Mouse (Mus musculus) intestine, embryonic 14.5 days (tissue): ENCODE measurements around the gene Wnt8b. TPM values are rescaled to one million over a fixed set of nuclear protein-coding genes. Genes with fewer than 3 reads are reported as not detected.
A peak's percentile ranks its signal among the peaks of the same experiment; 100 is the strongest.

Experiments
- ATAC-seq: fragments of 200-750 bp; cut with Nextera tagmentation; replicated peaks from 2 replicates; pipeline ENCODE4 v1.8.0; 2017; ENCODE audit warnings: low read depth, moderate number of reproducible peaks, moderate TSS enrichment, moderate library complexity; ENCODE audit not compliant: low FRiP score, low TSS enrichment
- DNase-seq: peaks from one replicate; pipeline ENCODE4 v3.0.0-alpha.2; 2018; ENCODE audit warnings: low spot score
- H3K27ac ChIP-seq: fragments of 300-500 bp; sonication (generic); 2 replicates; pipeline ENCODE4 v1.5.1; 2014; ENCODE audit warnings: low read depth, mild to moderate bottlenecking, control low read depth
- H3K27me3 ChIP-seq: fragments of 300-500 bp; sonication (generic); replicated peaks from 2 replicates; pipeline ENCODE4 v1.6.1; 2014; ENCODE audit warnings: low read length, control low read depth; ENCODE audit not compliant: control insufficient read depth, insufficient read depth
- H3K36me3 ChIP-seq: fragments of 300-500 bp; sonication (generic); 2 replicates; pipeline ENCODE4 v1.6.1; 2014; ENCODE audit warnings: low read length, control low read depth; ENCODE audit not compliant: control insufficient read depth, insufficient read depth
- H3K4me1 ChIP-seq: fragments of 300-500 bp; sonication (generic); replicated peaks from 2 replicates; pipeline ENCODE4 v1.6.1; 2014; ENCODE audit warnings: low read length, control low read depth, mixed read lengths; ENCODE audit not compliant: control insufficient read depth, insufficient read depth
- H3K4me2 ChIP-seq: fragments of 300-500 bp; sonication (generic); 2 replicates; pipeline ENCODE4 v1.6.1; 2014; ENCODE audit warnings: low read length
- H3K4me3 ChIP-seq: fragments of 300-500 bp; sonication (generic); 2 replicates; pipeline ENCODE4 v1.5.1; 2014; ENCODE audit warnings: low read depth, low read length, control low read depth, mixed read lengths
- H3K9ac ChIP-seq: fragments of 300-500 bp; sonication (generic); 2 replicates; pipeline ENCODE4 v1.6.1; 2014; ENCODE audit warnings: mild to moderate bottlenecking, low read length
- H3K9me3 ChIP-seq: fragments of 300-500 bp; sonication (generic); 2 replicates; pipeline ENCODE4 v1.6.1; 2016; ENCODE audit warnings: low read length, control low read depth; ENCODE audit not compliant: control insufficient read depth
- WGBS: fragments of 180-500 bp; shearing (Covaris S2); extraction: QIAGEN DNeasy Blood & Tissue Kit; methylation state at CpG from one replicate; pipeline ENCODE4 v1.1.7; 2014; 5-methylcytosine and 5-hydroxymethylcytosine counted together
- polyA plus RNA-seq: library from polyadenylated mRNA; unstranded; fragments of >200 nt; fragmentation: Nextera tagmentation; extraction: Ambion mirVana; gene quantifications from 2 replicates; pipeline ENCODE4 v1.2.1, GENCODE M21; 2014

Wnt8b gene
- polyA plus RNA-seq, 1 experiment from 2014 or later, result not detected

DNA sequence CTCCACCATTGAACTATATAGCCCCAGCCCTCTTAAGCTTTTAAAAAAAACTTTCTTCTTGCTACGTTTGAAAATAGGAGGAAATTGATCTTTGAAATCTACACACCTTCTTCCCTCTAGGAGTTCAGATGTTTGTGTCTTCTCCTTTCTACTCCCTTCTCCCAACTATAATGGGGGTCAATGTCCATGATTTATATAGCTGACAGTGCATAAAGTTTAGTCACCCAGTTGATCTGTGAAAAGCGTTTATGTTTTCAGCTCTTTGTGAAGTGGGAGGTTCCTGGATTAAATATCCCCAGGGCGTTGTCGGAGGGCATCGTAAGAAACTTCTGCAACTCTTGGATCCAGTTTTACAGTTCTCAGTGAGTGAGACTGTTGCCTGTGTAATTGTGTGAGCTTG lies 7.0 kb downstream of the Wnt8b start:
- DNase-seq (no peak), ATAC-seq (no peak)
- H3K9ac ChIP-seq, result no peak overlapping the region
- no peaks in the 10 kb centered on the region for H3K36me3 ChIP-seq
- no peaks in the 10 kb centered on the region for H3K27me3 ChIP-seq
- no peak overlapping the region for H3K4me3 ChIP-seq
- H3K4me1 ChIP-seq, result no peaks in the 10 kb centered on the region
- no peaks in the 10 kb centered on the region for H3K9me3 ChIP-seq
- H3K27ac ChIP-seq, result no peak overlapping the region
- 46% methylated on average over 5 of the region's 5 CpGs for WGBS
- H3K4me2 ChIP-seq, result no peak overlapping the region

DNA sequence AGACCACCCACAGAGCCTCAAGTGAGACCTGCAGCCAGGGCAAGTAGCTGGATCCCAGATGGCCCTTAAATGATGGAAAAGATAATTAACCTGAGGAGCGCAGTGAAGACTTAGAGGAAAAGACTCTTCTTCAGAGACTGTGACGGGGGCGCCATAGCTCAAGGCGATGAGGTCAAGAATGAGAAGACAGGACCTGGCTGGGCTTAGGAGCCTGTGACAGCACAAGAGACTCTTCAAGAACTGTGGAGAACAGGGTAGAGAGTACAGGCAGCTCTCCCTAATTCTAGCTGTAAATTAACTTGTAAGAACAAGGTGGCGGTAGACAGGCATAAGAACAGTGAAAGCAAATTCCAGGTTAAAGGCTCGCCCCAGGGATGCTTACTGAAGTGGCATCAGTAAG lies 8.7 kb downstream of the Wnt8b start:
- ATAC-seq, result no peak
- Histone ChIP-seq H3K27me3 (no peaks in the 10 kb centered on the region), H3K9ac (no peak overlapping the region), H3K9me3 (no peaks in the 10 kb centered on the region), H3K27ac (no peak overlapping the region), H3K36me3 (no peaks in the 10 kb centered on the region), H3K4me2 (no peak overlapping the region), H3K4me1 (no peaks in the 10 kb centered on the region), H3K4me3 (no peak overlapping the region)
- no peak for DNase-seq
- 60% methylated on average over 6 of the region's 6 CpGs for WGBS

DNA sequence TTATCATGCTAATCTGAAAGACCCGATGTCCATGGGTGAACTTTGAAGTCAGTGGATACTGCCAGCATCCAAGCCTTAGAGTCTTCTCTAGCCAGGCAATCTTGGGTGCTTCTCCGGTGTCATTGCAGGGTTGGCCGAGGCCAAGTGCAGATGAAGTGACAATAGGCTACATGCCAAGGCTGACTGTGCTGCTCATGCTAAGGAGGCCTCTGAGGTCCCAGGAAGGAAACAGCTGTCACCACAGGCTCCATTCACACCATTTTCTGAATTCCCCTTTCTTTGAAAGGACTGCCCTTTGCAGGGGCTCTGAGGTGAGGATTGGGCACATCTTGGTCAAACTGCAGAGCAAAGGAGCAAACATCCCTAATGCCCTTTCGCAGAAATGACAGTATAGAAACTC lies 9.5 kb downstream of the Wnt8b start:
- Histone ChIP-seq H3K4me2 (no peak overlapping the region), H3K36me3 (no peaks in the 10 kb centered on the region), H3K27ac (no peak overlapping the region), H3K4me3 (no peak overlapping the region), H3K9ac (no peak overlapping the region), H3K27me3 (0 out of 2 replicates have a peak, but pooled peaks cover under 1% of the 10 kb centered on the region), H3K4me1 (no peaks in the 10 kb centered on the region), H3K9me3 (no peaks in the 10 kb centered on the region)
- WGBS, result 77% methylated on average over 4 of the region's 4 CpGs
- DNase-seq (no peak), ATAC-seq (no peak)

DNA sequence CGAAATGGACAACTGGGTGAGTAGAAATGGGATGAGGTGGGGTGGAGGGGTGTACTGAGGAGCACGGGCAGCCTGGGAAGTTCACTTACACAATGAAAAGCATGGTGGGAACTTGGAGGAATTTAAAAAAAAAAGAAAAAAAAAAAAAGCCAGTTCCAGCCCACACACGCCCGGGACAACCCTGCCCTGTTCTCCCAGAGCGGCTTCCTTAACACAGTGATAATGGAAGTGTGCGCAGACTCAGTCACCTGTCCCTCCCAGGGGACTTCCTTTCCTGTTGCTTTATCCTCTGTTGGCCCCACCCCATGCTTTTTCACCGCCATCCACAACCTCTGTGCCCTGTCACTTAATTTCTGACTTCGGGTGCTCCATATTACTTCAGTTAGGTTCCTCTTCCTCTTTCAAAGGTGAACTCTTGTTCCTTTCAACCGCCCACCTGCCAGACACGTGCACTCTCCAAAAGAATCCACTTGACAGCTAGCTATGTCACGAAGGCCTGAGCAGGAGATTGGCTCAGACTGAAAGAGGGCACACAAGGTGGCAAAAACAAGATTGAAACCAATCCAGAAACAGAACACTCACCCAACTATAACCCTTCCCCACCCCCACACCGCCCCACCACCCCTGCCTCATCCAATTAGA lies 17.4 kb downstream of the Wnt8b start:
- Histone ChIP-seq H3K4me1 (peaks cover 9% of the 10 kb centered on the region; the same call in 1 of the 2 replicates), H3K4me2 (0 out of 2 replicates have a peak overlapping the region, but pooled peaks have one; percentile 92), H3K9me3 (no peaks in the 10 kb centered on the region), H3K27me3 (peaks cover 57% of the 10 kb centered on the region), H3K27ac (no peak overlapping the region), H3K36me3 (no peaks in the 10 kb centered on the region), H3K4me3 (0 out of 2 replicates have a peak overlapping the region, but pooled peaks have one; percentile 48), H3K9ac (no peak overlapping the region)
- ATAC-seq (no peak), DNase-seq (no peak)
- WGBS, result 8% methylated on average over 12 of the region's 12 CpGs

DNA sequence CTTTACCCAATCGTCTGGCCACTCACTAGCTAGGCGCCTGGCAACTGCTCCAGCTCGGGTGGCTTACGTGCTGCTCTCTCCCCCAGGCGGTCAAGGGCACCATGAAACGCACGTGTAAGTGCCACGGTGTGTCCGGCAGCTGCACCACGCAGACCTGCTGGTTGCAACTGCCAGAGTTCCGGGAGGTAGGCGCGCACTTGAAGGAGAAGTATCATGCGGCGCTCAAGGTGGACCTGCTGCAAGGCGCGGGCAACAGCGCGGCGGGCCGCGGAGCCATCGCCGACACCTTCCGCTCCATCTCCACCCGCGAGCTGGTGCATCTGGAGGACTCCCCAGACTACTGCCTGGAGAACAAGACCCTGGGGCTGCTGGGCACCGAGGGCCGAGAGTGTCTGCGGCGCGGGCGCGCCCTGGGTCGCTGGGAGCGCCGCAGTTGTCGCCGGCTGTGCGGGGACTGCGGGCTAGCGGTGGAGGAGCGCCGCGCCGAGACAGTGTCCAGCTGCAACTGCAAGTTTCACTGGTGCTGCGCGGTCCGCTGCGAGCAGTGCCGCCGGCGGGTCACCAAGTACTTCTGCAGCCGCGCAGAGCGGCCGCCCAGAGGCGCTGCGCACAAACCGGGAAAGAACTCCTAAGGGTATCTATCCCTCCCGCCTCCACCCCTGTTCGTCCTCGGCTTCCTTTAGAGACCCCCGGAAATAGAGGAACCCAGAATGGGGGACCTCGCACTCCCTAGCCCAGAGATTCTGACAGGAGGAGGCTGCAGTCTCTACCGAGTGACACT lies 18.4 kb downstream of the Wnt8b start:
- peak overlapping the region; percentile 48 for H3K4me3 ChIP-seq
- peaks cover 9% of the 10 kb centered on the region; the same call in 1 of the 2 replicates for H3K4me1 ChIP-seq
- DNase-seq (peak; percentile 76), ATAC-seq (0 out of 2 replicates have a peak, but pooled peaks have one; percentile 50)
- H3K36me3 ChIP-seq, result no peaks in the 10 kb centered on the region
- H3K27ac ChIP-seq, result no peak overlapping the region
- no peaks in the 10 kb centered on the region for H3K9me3 ChIP-seq
- peak overlapping the region; percentile 92 for H3K4me2 ChIP-seq
- no peak overlapping the region for H3K9ac ChIP-seq
- 1% methylated on average over 64 of the region's 66 CpGs for WGBS
- peaks cover 57% of the 10 kb centered on the region for H3K27me3 ChIP-seq

DNA sequence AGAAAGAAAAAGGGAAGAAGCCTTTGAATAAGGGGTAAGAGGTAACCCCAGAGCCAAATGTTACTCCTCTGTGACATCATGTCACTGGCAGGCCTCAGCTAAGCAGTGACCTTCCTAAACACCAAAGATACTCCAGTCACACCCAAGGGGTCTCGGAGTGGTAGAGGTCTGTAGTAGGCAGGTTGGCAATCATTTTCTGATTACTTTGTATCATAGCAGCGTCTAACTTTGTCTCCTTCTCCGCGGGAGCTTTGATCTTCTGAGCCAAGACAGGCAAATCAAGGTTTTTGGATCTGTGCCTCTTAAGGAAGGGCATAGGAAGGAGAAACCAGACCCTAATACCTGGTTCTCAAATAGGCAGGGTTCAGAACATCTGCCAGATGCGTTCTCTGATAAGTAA lies 19.3 kb downstream of the Wnt8b start:
- no peak for ATAC-seq
- H3K4me3 ChIP-seq, result no peak overlapping the region
- no peaks in the 10 kb centered on the region for H3K9me3 ChIP-seq
- H3K9ac ChIP-seq, result no peak overlapping the region
- no peak overlapping the region for H3K27ac ChIP-seq
- H3K4me2 ChIP-seq, result no peak overlapping the region
- H3K4me1 ChIP-seq, result peaks cover 9% of the 10 kb centered on the region; the same call in 1 of the 2 replicates
- no peaks in the 10 kb centered on the region for H3K36me3 ChIP-seq
- peaks cover 57% of the 10 kb centered on the region for H3K27me3 ChIP-seq
- 38% methylated on average over 5 of the region's 5 CpGs for WGBS
- no peak for DNase-seq

DNA sequence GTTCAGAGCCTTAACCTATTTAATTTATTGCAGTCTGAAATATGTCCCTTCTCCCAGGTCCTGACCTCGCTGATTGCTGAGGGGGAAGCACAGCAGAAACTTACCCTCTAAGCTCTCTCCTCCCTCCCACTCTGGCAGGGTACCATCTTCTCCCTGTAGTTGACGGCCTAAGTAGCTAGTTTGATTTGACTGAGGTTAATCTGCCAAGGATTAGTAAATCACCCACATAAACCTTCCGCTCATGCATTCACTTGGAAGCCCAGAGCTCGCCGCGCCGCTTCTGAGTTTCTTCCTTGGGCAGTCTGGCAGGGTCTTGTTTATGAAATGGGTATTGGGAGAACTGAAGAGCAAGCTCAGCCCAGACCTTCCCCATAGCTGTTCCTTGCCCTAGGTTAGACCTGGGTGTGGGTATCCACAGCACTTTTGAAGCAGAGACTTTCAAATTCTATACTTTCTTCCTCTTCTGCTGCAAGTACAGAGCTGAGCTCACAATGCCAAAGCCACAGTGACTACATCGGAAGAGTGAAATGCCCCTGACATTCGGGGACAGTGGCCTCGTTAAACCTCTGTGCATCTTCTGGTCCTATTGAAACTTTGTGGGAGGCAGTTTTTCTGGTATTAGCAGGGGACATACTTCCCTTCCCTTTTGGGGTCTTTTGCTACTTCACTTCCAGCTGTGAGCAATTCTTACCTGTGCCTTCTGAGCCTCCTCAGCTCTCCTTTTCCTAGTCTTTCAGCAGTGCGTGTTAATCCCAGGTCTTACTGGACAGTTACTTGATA lies 20.0 kb downstream of the Wnt8b start:
- Histone ChIP-seq H3K27me3 (peaks cover 54% of the 10 kb centered on the region), H3K9ac (no peak overlapping the region), H3K9me3 (no peaks in the 10 kb centered on the region), H3K4me1 (peaks cover 9% of the 10 kb centered on the region; the same call in 1 of the 2 replicates), H3K27ac (no peak overlapping the region), H3K4me2 (no peak overlapping the region), H3K4me3 (no peak overlapping the region), H3K36me3 (no peaks in the 10 kb centered on the region)
- ATAC-seq (no peak), DNase-seq (no peak)
- 40% methylated on average over 11 of the region's 11 CpGs for WGBS

DNA sequence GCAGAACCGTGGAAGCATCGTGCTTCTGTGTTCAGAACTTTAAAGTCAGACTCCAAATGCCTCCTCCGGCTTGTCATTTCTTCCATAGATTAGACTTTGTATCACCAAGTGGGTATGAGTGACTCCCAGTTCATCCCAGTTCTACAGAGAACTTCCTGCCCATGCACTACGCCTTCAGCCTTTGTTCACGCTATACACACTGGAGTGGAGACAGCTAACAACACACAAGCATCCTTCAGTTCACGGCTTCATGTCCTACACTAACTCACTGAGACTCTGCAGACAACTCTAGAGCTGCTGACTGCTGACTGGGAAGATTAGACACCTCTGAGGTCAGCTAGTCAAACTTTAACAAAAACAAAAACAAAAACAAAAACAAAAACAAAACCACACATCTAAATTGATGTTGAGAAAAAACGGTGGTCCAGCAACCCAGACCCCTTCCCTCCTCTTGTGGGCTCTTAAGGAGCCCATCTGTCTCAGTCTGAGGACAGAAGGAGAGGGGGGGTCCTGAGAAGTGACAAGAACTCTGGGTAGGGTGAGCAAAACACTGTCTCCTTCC lies 20.7 kb downstream of the Wnt8b start:
- DNase-seq (no peak), ATAC-seq (no peak)
- peaks cover 12% of the 10 kb centered on the region for H3K4me1 ChIP-seq
- 34% methylated on average over 7 of the region's 7 CpGs for WGBS
- no peak overlapping the region for H3K9ac ChIP-seq
- H3K27ac ChIP-seq, result no peak overlapping the region
- H3K27me3 ChIP-seq, result peaks cover 49% of the 10 kb centered on the region
- H3K4me2 ChIP-seq, result no peak overlapping the region; the same call in 1 of the 2 replicates
- no peaks in the 10 kb centered on the region for H3K9me3 ChIP-seq
- H3K4me3 ChIP-seq, result no peak overlapping the region
- H3K36me3 ChIP-seq, result no peaks in the 10 kb centered on the region
